Mouse (Mus musculus) embryonic fibroblast, embryonic 13.5 days (primary cell): ENCODE measurements around the gene Coa3.

Experiments
- CTCF ChIP-seq: IDR thresholded peaks from 2 replicates; pipeline ENCODE4 v1.5.1; 2011; ENCODE audit warnings: mild to moderate bottlenecking, control low read depth, low read length, moderate library complexity, borderline replicate concordance; ENCODE audit not compliant: insufficient read depth
- POLR2A ChIP-seq: IDR thresholded peaks from 2 replicates; pipeline ENCODE4 v1.6.1; 2011; ENCODE audit warnings: low read depth, mild to moderate bottlenecking, control low read depth, low read length, moderate library complexity

GRCm38 (mm10) chr11:101272446-101272845, 6.5 kb downstream of the Coa3 start:
- TF ChIP-seq CTCF (no peak), POLR2A (no peak)
